In the genomic region with DNA sequence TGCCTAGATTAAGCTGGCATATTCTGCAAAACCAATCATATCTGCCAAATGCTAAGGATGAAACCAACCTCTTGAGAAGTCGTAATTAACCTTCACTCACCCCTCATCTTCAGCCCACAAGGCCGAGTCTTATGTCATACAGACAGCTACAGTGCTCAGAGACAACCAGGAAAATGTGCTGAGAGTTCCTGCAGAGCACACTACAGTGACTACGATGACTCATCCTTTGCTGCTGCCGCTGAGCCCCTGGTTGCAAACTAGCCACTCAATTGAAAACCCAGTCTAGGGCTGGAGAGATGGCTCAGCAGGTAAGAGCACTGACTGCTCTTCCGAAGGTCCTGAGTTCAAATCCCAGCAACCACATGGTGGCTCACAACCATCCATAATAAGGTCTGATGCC, we compare ENCODE assay signal across 22 mouse cellular contexts.
"Had no signal": no experiment of that assay in that cellular context is flagged by ENCODE, and none has a peak within 500 bp of the region (broad histone marks: within the 10 kb centered on the region; RNA-seq: fewer than 3 reads in every experiment).

No protein-coding gene starts in this region.

- H3K27ac ChIP-seq: kidney, embryonic 15.5 days; limb, embryonic 10.5 days; limb, embryonic 13.5 days; liver, embryonic 12.5 days; liver, embryonic 15.5 days; lung, embryonic 15.5 days; midbrain, embryonic 13.5 days; stomach, postnatal 0 days had no signal

- H3K9me3 ChIP-seq: kidney, embryonic 15.5 days; limb, embryonic 10.5 days; limb, embryonic 13.5 days; liver, embryonic 12.5 days; liver, embryonic 15.5 days; lung, embryonic 15.5 days; megakaryocyte, embryonic 14.5 days; midbrain, embryonic 10.5 days; midbrain, embryonic 13.5 days; neural tube, embryonic 13.5 days had no signal

- H3K36me3 ChIP-seq: kidney, embryonic 15.5 days; limb, embryonic 10.5 days; limb, embryonic 13.5 days; liver, embryonic 12.5 days; liver, embryonic 15.5 days; lung, embryonic 15.5 days; midbrain, embryonic 10.5 days; midbrain, embryonic 13.5 days had no signal

- H3K9ac ChIP-seq: kidney, embryonic 15.5 days; limb, embryonic 13.5 days; liver, embryonic 12.5 days; liver, embryonic 15.5 days; lung, embryonic 15.5 days; midbrain, embryonic 13.5 days; neural tube, embryonic 13.5 days had no signal

- H3K27me3 ChIP-seq: kidney, embryonic 15.5 days; limb, embryonic 13.5 days; liver, embryonic 12.5 days; liver, embryonic 15.5 days; lung, embryonic 15.5 days; midbrain, embryonic 13.5 days; neural tube, embryonic 13.5 days had no signal

- H3K4me3 ChIP-seq: kidney, embryonic 15.5 days; limb, embryonic 10.5 days; limb, embryonic 13.5 days; liver, embryonic 12.5 days; liver, embryonic 15.5 days; lung, embryonic 15.5 days; megakaryocyte, embryonic 14.5 days; midbrain, embryonic 10.5 days; midbrain, embryonic 13.5 days; myocyte; neural tube, embryonic 13.5 days had no signal

- DNase-seq: kidney, postnatal 10 days; kidney, postnatal 36 days; liver; lung, adult 18-20 months; lung, postnatal 10 days; lung, postnatal 36 days; thymus, adult 2 months; thymus, postnatal 14 days; thymus, postnatal 4 days had no signal

- ATAC-seq: liver, embryonic 12.5 days; midbrain, embryonic 13.5 days; midbrain, embryonic 16.5 days had no signal

- H3K4me2 ChIP-seq: kidney, embryonic 15.5 days; limb, embryonic 13.5 days; liver, embryonic 12.5 days; liver, embryonic 15.5 days; lung, embryonic 15.5 days; midbrain, embryonic 13.5 days; neural tube, embryonic 13.5 days had no signal
